Mouse (Mus musculus): ENCODE data around the gene Nlrp4c. TPM values are rescaled to one million over a fixed set of nuclear protein-coding genes. Genes with fewer than 3 reads are reported as not detected.
A peak's percentile ranks its signal among the peaks of the same experiment; 100 is the strongest.

Gene Nlrp4c
- polyA plus RNA-seq, 1 experiment from 2014 or later, result not detected

GRCm38 (mm10) chr7:6146194-6146981 is 101.4 kb downstream of the Nlrp4c start:
- no peaks in the 10 kb centered on the region for H3K27me3 ChIP-seq (ENCODE audit: insufficient read depth, low read length)
- no peak overlapping the region; the same call in 1 of the 2 replicates for H3K4me2 ChIP-seq (ENCODE audit: low read length)
- peak overlapping the region; percentile 37 for H3K27ac ChIP-seq
- H3K9me3 ChIP-seq (replicated peaks; ENCODE audit: low read length), result no peaks in the 10 kb centered on the region
- H3K4me1 ChIP-seq (replicated peaks; ENCODE audit: insufficient read depth, low read length), result peaks cover 39% of the 10 kb centered on the region; the same call in 1 of the 2 replicates
- no peak overlapping the region for H3K4me3 ChIP-seq (replicated peaks; ENCODE audit: low read depth, low read length)
- no peak for DNase-seq (ENCODE audit: low spot score)
- no peak for ATAC-seq (replicated peaks; ENCODE audit: low FRiP score, low read depth)
- no peak for TF ChIP-seq CTCF (IDR thresholded peaks at IDR 0.05; ENCODE audit: low read depth)
- H3K9ac ChIP-seq (ENCODE audit: low read depth, low read length), result no peak overlapping the region
- WGBS, result 61% methylated on average over 7 of the region's 7 CpGs
- peaks cover 7% of the 10 kb centered on the region; the same call in 1 of the 2 replicates for H3K36me3 ChIP-seq (ENCODE audit: insufficient read depth, low read length)

GRCm38 (mm10) chr7:6146982-6147325 is 102.0 kb downstream of the Nlrp4c start:
- DNase-seq (ENCODE audit: low spot score) (no peak), ATAC-seq (replicated peaks; ENCODE audit: low FRiP score, low read depth) (no peak)
- Histone ChIP-seq H3K27ac (peak overlapping the region; percentile 37), H3K27me3 (ENCODE audit: insufficient read depth, low read length) (no peaks in the 10 kb centered on the region), H3K36me3 (ENCODE audit: insufficient read depth, low read length) (peaks cover 2% of the 10 kb centered on the region; the same call in 1 of the 2 replicates), H3K4me1 (replicated peaks; ENCODE audit: insufficient read depth, low read length) (peaks cover 39% of the 10 kb centered on the region; the same call in 1 of the 2 replicates), H3K4me2 (ENCODE audit: low read length) (no peak overlapping the region; the same call in 1 of the 2 replicates), H3K4me3 (replicated peaks; ENCODE audit: low read depth, low read length) (no peak overlapping the region), H3K9ac (ENCODE audit: low read depth, low read length) (no peak overlapping the region), H3K9me3 (replicated peaks; ENCODE audit: low read length) (no peaks in the 10 kb centered on the region)
- 27% methylated on average over 2 of the region's 2 CpGs for WGBS
- no peak for TF ChIP-seq CTCF (IDR thresholded peaks at IDR 0.05; ENCODE audit: low read depth)

GRCm38 (mm10) chr7:6147688-6148087 is 102.7 kb downstream of the Nlrp4c start:
- H3K4me3 ChIP-seq (replicated peaks; ENCODE audit: low read depth, low read length), result no peak overlapping the region
- no peak for TF ChIP-seq CTCF (IDR thresholded peaks at IDR 0.05; ENCODE audit: low read depth)
- H3K36me3 ChIP-seq (ENCODE audit: insufficient read depth, low read length), result no peaks in the 10 kb centered on the region
- ATAC-seq (replicated peaks; ENCODE audit: low FRiP score, low read depth) (no peak), DNase-seq (ENCODE audit: low spot score) (no peak)
- no peaks in the 10 kb centered on the region for H3K9me3 ChIP-seq (replicated peaks; ENCODE audit: low read length)
- WGBS, result 68% methylated on average over 5 of the region's 5 CpGs
- H3K27ac ChIP-seq, result peak overlapping the region; percentile 37
- no peak overlapping the region for H3K9ac ChIP-seq (ENCODE audit: low read depth, low read length)
- peaks cover 39% of the 10 kb centered on the region; the same call in 1 of the 2 replicates for H3K4me1 ChIP-seq (replicated peaks; ENCODE audit: insufficient read depth, low read length)
- no peak overlapping the region for H3K4me2 ChIP-seq (ENCODE audit: low read length)
- no peaks in the 10 kb centered on the region for H3K27me3 ChIP-seq (ENCODE audit: insufficient read depth, low read length)

- Histone ChIP-seq H3K4me1 (replicated peaks; ENCODE audit: insufficient read depth, low read length) (peaks cover 40% of the 10 kb centered on the region), H3K27me3 (ENCODE audit: insufficient read depth, low read length) (no peaks in the 10 kb centered on the region), H3K9ac (ENCODE audit: low read depth, low read length) (no peak overlapping the region), H3K27ac (no peak overlapping the region), H3K4me3 (replicated peaks; ENCODE audit: low read depth, low read length) (no peak overlapping the region), H3K4me2 (ENCODE audit: low read length) (no peak overlapping the region), H3K9me3 (replicated peaks; ENCODE audit: low read length) (no peaks in the 10 kb centered on the region), H3K36me3 (ENCODE audit: insufficient read depth, low read length) (no peaks in the 10 kb centered on the region)
- DNase-seq (ENCODE audit: low spot score), result no peak
- no peak for TF ChIP-seq CTCF (IDR thresholded peaks at IDR 0.05; ENCODE audit: low read depth)
- no peak for ATAC-seq (replicated peaks; ENCODE audit: low FRiP score, low read depth)
- WGBS, result 94% methylated on average over 1 of the region's 1 CpGs
Observed at GRCm38 (mm10) chr7:6151266-6151665, 106.3 kb downstream of the Nlrp4c start.

- Histone ChIP-seq H3K4me3 (replicated peaks; ENCODE audit: low read depth, low read length) (no peak overlapping the region), H3K27me3 (ENCODE audit: insufficient read depth, low read length) (no peaks in the 10 kb centered on the region), H3K36me3 (ENCODE audit: insufficient read depth, low read length) (no peaks in the 10 kb centered on the region), H3K27ac (no peak overlapping the region), H3K4me1 (replicated peaks; ENCODE audit: insufficient read depth, low read length) (peaks cover 35% of the 10 kb centered on the region), H3K9me3 (replicated peaks; ENCODE audit: low read length) (no peaks in the 10 kb centered on the region), H3K4me2 (ENCODE audit: low read length) (no peak overlapping the region), H3K9ac (ENCODE audit: low read depth, low read length) (no peak overlapping the region)
- 80% methylated on average over 3 of the region's 3 CpGs for WGBS
- no peak for DNase-seq (ENCODE audit: low spot score)
- TF ChIP-seq CTCF (IDR thresholded peaks at IDR 0.05; ENCODE audit: low read depth), result no peak
- no peak for ATAC-seq (replicated peaks; ENCODE audit: low FRiP score, low read depth)
Observed at GRCm38 (mm10) chr7:6152036-6152435, 107.1 kb downstream of the Nlrp4c start.

- TF ChIP-seq CTCF (IDR thresholded peaks at IDR 0.05; ENCODE audit: low read depth), result no peak
- H3K4me1 ChIP-seq (replicated peaks; ENCODE audit: insufficient read depth, low read length), result peaks cover 30% of the 10 kb centered on the region
- H3K4me3 ChIP-seq (replicated peaks; ENCODE audit: low read depth, low read length), result no peak overlapping the region
- H3K27ac ChIP-seq, result no peak overlapping the region
- H3K27me3 ChIP-seq (ENCODE audit: insufficient read depth, low read length), result no peaks in the 10 kb centered on the region
- H3K36me3 ChIP-seq (ENCODE audit: insufficient read depth, low read length), result no peaks in the 10 kb centered on the region
- WGBS, result 80% methylated on average over 3 of the region's 3 CpGs
- DNase-seq (ENCODE audit: low spot score) (no peak), ATAC-seq (replicated peaks; ENCODE audit: low FRiP score, low read depth) (no peak)
- H3K4me2 ChIP-seq (ENCODE audit: low read length), result 0 out of 2 replicates have a peak overlapping the region, but pooled peaks have one; percentile 81
- H3K9ac ChIP-seq (ENCODE audit: low read depth, low read length), result 0 out of 2 replicates have a peak overlapping the region, but pooled peaks have one; percentile 4
- H3K9me3 ChIP-seq (replicated peaks; ENCODE audit: low read length), result no peaks in the 10 kb centered on the region
Observed at GRCm38 (mm10) chr7:6153131-6153530, 108.2 kb downstream of the Nlrp4c start.

Measured in kidney, postnatal 0 days (tissue).